ENCODE assay signal across 32 mouse cellular contexts in genomic region chr6:34459456-34459855, GRCm38 (mm10). TPM values are rescaled to one million over a fixed set of nuclear protein-coding genes. Genes with fewer than 3 reads are reported as not detected.
"Had no signal": no experiment of that assay in that cellular context is flagged by ENCODE, and none has a peak within 500 bp of the region (broad histone marks: within the 10 kb centered on the region; RNA-seq: fewer than 3 reads in every experiment).

No protein-coding gene starts in this region.

- H3K27ac ChIP-seq: heart, adult 2 months; heart, embryonic 13.5 days; heart, embryonic 15.5 days; hindbrain, embryonic 13.5 days; hindbrain, embryonic 15.5 days; hindbrain, postnatal 0 days; kidney, embryonic 15.5 days; kidney, postnatal 0 days; limb, embryonic 13.5 days; limb, embryonic 15.5 days; liver, embryonic 12.5 days; liver, embryonic 14.5 days had no signal

- H3K4me3 ChIP-seq: heart, adult 2 months; heart, embryonic 13.5 days; heart, embryonic 15.5 days; hindbrain, embryonic 13.5 days; hindbrain, embryonic 15.5 days; kidney, embryonic 15.5 days; limb, embryonic 13.5 days; limb, embryonic 15.5 days; liver, embryonic 12.5 days had no signal

- DNase-seq: gastrocnemius, postnatal 14 days; gastrocnemius, postnatal 36 days; heart, adult 11 months; heart, adult 2 months; heart, postnatal 14 days; heart, postnatal 36 days; kidney, adult 11 months; kidney, adult 2 months; kidney, adult 9 months; kidney, postnatal 14 days; kidney, postnatal 36 days; layer of hippocampus, adult 9-11 months; layer of hippocampus, postnatal 36 days; left cerebral cortex, postnatal 4 days had no signal

- H3K4me1 ChIP-seq: heart, embryonic 15.5 days; hindbrain, embryonic 13.5 days; hindbrain, embryonic 15.5 days; kidney, embryonic 15.5 days; limb, embryonic 13.5 days; limb, embryonic 15.5 days; liver, embryonic 12.5 days had no signal

RNA-seq across cellular contexts. Expression of gene Akr1b7, which starts 47.3 kb away (rescaled TPM):
- total RNA-seq: gastrocnemius, postnatal 14 days; gastrocnemius, postnatal 36 days; heart, adult 2 months; heart, postnatal 14 days; heart, postnatal 36 days; hematopoietic stem cell, adult 5-6 weeks; hindbrain, postnatal 0 days; layer of hippocampus, adult 18-20 months; layer of hippocampus, postnatal 14 days; layer of hippocampus, postnatal 36 days; left cerebral cortex, adult 18-20 months; left cerebral cortex, postnatal 10 days; left cerebral cortex, postnatal 25 days; left cerebral cortex, postnatal 4 days had no signal
- polyA plus RNA-seq: heart, adult 2 months; heart, embryonic 13.5 days; heart, embryonic 15.5 days; hindbrain, embryonic 11.5 days; hindbrain, embryonic 13.5 days; hindbrain, postnatal 0 days; limb, embryonic 13.5 days had no signal
